Mouse (Mus musculus) bone marrow, adult 2 months (tissue): ENCODE measurements at regions not wholly inside any gene's neighbourhood (a gene's known extent, or its start where the extent isn't known, plus 50 kb on each side); places are given as distances from the start of the nearest gene placed in this dataset.

Experiments used
- H3K27ac ChIP-seq: fragments of 200-500 bp; 2 replicates; pipeline ENCODE4 v1.5.1; 2012; ENCODE audit warnings: low read depth, mild to moderate bottlenecking, control low read depth, inconsistent platforms, low read length; ENCODE audit not compliant: control insufficient read depth, poor library complexity, insufficient read depth
- H3K4me1 ChIP-seq: fragments of 200-500 bp; 2 replicates; pipeline ENCODE4 v1.6.1; 2011; ENCODE audit warnings: low read length; ENCODE audit not compliant: control insufficient read depth, insufficient read depth
- H3K4me3 ChIP-seq: fragments of 200-500 bp; replicated peaks from 2 replicates; pipeline ENCODE3; 2011; ENCODE audit warnings: mild to moderate bottlenecking, low read depth, low read length, control low read depth; ENCODE audit not compliant: control insufficient read depth
- CTCF ChIP-seq: fragments of 200-500 bp; IDR thresholded peaks from 2 replicates; pipeline ENCODE4 v1.5.1; 2011; ENCODE audit warnings: low read length, control low read depth; ENCODE audit not compliant: control insufficient read depth, insufficient read depth
- POLR2A ChIP-seq: fragments of 200-500 bp; IDR thresholded peaks from 2 replicates; pipeline ENCODE4 v1.6.1; 2011; ENCODE audit warnings: low read depth, mild to moderate bottlenecking, control low read depth, low read length, borderline replicate concordance; ENCODE audit not compliant: control insufficient read depth
- WGBS: fragments of 180-500 bp; shearing (Covaris S2); methylation state at CpG from one replicate; pipeline ENCODE4 v1.1.7; 2018; 5-methylcytosine and 5-hydroxymethylcytosine counted together

DNA sequence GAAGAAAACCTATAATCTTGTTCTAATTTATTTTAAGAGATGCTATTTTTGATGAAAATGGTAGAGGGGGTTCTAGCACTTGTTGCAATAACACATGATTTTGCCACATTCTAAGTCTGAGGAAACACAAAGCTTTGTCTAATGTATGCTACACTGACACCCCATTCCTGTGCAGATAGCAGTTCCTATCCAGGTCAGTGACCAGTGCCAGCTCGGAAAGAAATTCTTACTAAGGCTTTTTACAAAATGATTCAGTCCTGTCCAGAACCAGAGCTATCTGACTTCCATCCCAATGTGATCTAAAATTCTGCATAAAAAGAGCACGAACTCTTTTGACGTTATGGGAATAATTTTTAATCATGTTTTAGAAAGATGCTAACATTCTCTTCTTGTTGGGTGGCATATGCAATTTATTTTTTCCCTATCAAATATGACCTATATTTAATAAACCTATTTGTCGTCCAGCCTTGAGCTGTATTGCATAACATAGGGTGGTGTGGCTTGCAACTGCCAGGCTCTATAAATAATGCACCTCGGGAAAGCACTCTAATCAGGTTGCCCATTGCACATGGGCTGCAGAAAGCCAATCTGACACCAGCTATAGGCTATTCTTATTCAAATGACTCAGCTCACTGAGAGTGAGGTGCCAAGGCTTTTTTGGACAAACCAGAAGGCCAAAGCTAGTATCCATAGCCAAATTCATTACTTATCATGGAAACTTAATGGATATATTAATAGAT lies 385.7 kb upstream of the Cwc22 start:
- Histone ChIP-seq H3K4me1 (no peaks in the 10 kb centered on the region), H3K27ac (no peak overlapping the region), H3K4me3 (no peak overlapping the region)
- WGBS = 71% methylated on average over 5 of the region's 5 CpGs
- TF ChIP-seq POLR2A (no peak), CTCF (no peak)

DNA sequence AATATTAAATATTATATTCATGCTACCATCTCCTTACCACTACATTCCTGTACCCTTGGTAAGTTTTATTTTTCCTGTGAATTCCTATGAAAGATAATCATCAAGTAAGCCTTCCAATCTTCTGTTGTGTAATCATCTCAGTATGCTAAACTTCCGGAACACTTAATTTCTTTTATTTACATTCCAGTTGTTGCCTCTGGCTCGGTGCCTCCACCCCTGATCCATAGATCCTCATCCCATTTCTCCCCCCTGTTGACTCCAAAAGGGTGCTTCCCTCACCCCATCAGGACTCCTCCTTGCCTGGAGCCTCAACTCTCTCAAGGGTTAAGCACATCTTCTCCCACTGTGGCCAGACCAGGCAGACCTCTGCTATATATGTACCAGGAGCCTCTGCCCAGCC lies 379.9 kb upstream of the Cwc22 start:
- no peaks in the 10 kb centered on the region for H3K4me1 ChIP-seq
- TF ChIP-seq CTCF = no peak
- no peak for TF ChIP-seq POLR2A
- H3K27ac ChIP-seq = no peak overlapping the region
- no peak overlapping the region for H3K4me3 ChIP-seq
- 73% methylated on average over 2 of the region's 2 CpGs for WGBS

DNA sequence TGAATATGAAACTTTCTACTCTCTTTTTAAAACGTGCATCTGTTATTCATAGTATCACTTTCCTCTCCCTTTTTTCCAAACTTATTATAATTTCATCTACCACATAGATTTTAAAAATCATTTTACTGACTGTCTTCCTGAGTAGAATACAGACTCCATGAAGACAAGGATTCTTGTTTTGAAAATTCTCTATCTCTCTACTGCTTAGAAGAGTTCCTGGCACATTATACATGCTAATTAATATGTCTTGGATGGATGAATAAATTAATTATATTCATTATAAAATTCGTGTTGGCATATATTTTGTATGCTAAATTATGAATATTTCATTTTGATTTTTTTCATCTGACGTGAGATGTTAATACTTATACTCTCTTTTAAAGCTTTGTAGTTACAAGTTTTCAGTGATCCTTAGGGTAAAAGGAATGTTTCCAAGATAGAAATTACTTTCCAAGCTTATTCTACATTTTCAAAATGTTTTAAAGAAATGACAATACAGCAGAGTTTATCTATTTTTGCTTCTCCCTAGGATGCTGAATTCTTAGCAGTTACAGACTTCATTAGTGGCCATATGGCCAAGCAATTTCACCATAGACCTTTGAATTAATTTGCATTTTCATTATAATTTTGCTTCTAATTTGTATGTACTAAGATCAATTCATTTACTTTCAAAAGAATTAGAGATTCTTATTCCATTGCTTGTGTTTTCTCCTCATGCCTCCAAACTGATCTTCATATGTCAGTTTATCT lies 376.2 kb upstream of the Cwc22 start:
- Histone ChIP-seq H3K4me3 (no peak overlapping the region), H3K27ac (no peak overlapping the region), H3K4me1 (no peaks in the 10 kb centered on the region)
- WGBS = 54% methylated on average over 3 of the region's 3 CpGs
- TF ChIP-seq POLR2A = no peak
- no peak for TF ChIP-seq CTCF

DNA sequence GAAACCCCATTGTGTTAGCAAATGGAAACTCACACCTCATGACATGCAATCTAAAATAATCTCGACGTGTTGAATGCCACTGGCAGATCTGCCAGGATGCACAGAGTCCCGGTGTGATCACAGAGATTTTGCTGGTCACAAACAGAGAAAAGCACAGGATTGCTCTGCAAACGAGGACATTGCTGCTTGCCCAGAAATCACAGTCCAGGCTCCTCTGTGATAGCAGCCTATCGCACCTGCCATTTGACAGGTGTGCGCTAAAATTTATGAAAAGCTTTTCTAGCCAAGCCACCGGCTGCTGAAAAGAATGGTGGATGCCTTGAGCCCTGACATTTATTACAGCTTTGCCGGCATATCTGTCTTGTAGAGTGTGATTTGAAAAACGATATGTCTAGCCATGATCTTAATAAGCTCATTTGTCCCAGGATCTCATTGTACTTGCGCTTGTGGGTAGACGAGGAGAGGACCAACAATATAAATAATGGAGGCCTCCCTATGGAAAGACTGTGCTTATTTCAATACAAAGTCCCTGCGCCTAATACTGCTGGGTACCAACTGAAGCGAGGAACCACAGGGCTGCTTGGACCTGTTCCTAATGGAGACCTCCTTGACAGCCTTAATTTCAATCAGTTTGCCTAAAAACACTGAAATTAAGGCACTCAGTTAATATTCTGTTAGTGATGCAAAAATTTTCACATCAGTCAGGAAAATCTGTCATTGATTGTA lies 365.8 kb upstream of the Cwc22 start:
- Histone ChIP-seq H3K4me3 (no peak overlapping the region), H3K27ac (no peak overlapping the region), H3K4me1 (no peaks in the 10 kb centered on the region)
- WGBS = 80% methylated on average over 13 of the region's 13 CpGs
- no peak for TF ChIP-seq CTCF
- TF ChIP-seq POLR2A = no peak

DNA sequence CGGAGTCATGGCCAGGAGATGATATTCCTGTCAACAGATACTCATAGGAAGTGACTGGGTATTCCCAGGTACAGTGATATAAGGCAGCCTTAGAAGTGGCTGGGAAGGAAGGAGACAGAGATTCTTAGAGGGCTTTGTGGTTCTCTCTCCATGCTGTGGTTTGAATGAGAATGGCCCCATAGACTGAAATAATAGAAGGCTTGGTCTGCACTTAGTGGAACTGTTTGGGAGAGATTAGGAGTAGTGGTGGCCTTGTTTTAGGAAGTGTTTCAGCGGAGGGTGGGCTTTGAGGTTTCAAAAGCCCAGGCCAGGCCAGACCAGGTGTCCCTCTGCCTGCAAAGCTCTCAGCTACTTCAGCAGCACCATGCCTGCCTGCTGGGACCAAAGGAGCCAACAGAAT lies 363.2 kb upstream of the Cwc22 start:
- H3K27ac ChIP-seq = no peak overlapping the region
- H3K4me3 ChIP-seq = no peak overlapping the region
- no peaks in the 10 kb centered on the region for H3K4me1 ChIP-seq
- TF ChIP-seq CTCF (no peak), POLR2A (no peak)
- WGBS = 67% methylated on average over 2 of the region's 2 CpGs

DNA sequence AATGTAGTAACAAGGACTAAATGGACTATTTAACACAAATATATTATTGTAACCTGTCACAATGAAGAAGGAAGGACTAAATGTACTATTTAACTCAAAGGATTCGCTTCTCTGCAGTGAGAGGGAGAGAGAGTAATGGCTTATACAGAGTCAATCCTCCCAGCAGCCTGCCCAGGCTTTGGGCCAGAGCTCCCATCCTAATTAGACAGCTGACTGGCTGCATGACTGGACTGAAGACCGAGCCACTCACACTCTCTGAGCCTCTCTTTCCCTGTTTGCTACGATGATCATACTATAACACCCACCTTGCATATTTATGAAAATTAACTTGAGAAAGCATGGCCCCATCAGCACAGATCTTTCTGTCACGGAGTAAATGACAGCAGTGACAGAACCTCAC lies 360.7 kb upstream of the Cwc22 start:
- WGBS = 72% methylated on average over 4 of the region's 4 CpGs
- no peak overlapping the region for H3K4me3 ChIP-seq
- no peaks in the 10 kb centered on the region for H3K4me1 ChIP-seq
- H3K27ac ChIP-seq = no peak overlapping the region
- TF ChIP-seq CTCF (no peak), POLR2A (no peak)

DNA sequence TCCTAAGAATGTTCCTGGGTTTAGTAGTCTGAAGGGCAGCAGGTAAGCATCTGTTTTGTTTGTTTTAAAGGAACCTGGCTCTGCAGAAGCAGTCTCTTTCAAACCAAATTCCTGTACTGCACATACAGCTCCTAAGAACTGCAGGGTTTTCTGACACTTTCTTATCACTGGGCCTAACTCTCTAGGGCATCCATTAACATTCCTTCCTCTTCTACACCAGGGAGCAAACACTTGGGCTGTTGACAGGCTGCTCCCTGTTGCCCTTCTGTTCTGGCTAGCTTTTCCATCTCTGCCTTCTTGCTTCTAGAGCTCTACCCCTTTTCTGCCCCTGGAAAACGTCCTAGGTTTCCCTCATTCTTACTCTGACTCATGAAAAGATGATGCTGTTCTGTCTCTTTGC lies 345.5 kb upstream of the Cwc22 start:
- H3K4me1 ChIP-seq = no peaks in the 10 kb centered on the region
- no peak for TF ChIP-seq CTCF
- no peak for TF ChIP-seq POLR2A
- no peak overlapping the region for H3K4me3 ChIP-seq
- 46% methylated on average over 1 of the region's 1 CpGs for WGBS
- no peak overlapping the region for H3K27ac ChIP-seq

DNA sequence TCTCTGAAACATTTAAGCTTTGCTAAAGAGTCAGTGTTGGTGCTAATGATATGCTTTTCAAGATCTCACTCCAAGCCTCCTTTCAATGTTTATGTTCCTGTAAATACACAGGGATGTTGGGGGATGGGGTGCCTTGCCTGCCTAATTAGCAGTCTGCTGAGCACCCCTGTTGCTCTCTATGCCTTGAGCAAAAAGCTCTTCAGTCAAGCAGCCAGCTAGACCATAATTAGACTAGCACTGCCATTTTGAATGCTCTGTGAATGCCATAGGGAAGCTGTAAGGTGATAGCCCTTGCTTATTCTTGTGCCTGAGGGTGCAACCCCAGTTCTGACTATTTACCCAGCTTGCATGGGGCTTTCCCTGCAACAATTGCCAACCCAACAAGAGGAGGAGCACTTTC lies 338.6 kb upstream of the Cwc22 start:
- no peaks in the 10 kb centered on the region for H3K4me1 ChIP-seq
- H3K4me3 ChIP-seq = no peak overlapping the region
- H3K27ac ChIP-seq = no peak overlapping the region

More for the DNA sequence above, 338.6 kb upstream of the Cwc22 start:
- TF ChIP-seq POLR2A (no peak), CTCF (no peak)
